Mouse (Mus musculus) heart, adult 2 months (tissue): ENCODE results near the gene Hoxb6. TPM values are rescaled to one million over a fixed set of nuclear protein-coding genes. Genes with fewer than 3 reads are reported as not detected.

Experiments used
- DNase-seq, 2 experiments: peaks; one replicate each; pipeline ENCODE4 v3.0.0; 2021
- H3K27ac ChIP-seq: fragments of 200-600 bp; 2 replicates; pipeline ENCODE4 v1.8.1; 2022
- H3K27me3 ChIP-seq: fragments of 200-500 bp; 2 replicates; pipeline ENCODE4 v1.6.1; 2012; ENCODE audit warnings: mild to moderate bottlenecking, low read length, inconsistent platforms, mixed read lengths; ENCODE audit not compliant: control insufficient read depth, insufficient read depth
- H3K36me3 ChIP-seq: fragments of 200-500 bp; 2 replicates; pipeline ENCODE4 v1.6.1; 2012; ENCODE audit warnings: low read length, inconsistent platforms; ENCODE audit not compliant: control insufficient read depth, insufficient read depth
- H3K4me1 ChIP-seq: fragments of 200-500 bp; 2 replicates; pipeline ENCODE4 v1.6.1; 2011; ENCODE audit warnings: low read length; ENCODE audit not compliant: control insufficient read depth, insufficient read depth
- H3K4me3 ChIP-seq: fragments of 200-600 bp; 2 replicates; pipeline ENCODE4 v1.8.1; 2022
- H3K79me2 ChIP-seq: fragments of 200-500 bp; replicated peaks from 2 replicates; pipeline ENCODE4 v1.6.1; 2012; ENCODE audit warnings: mild to moderate bottlenecking, inconsistent platforms, low read length, moderate library complexity, mixed read lengths; ENCODE audit not compliant: control insufficient read depth, insufficient read depth
- H3K9ac ChIP-seq: fragments of 200-500 bp; 2 replicates; pipeline ENCODE4 v1.6.1; 2012; ENCODE audit warnings: low read depth, mild to moderate bottlenecking, control low read depth, inconsistent platforms, low read length, mixed read lengths
- CTCF ChIP-seq: fragments of 200-600 bp; IDR thresholded peaks from 2 replicates; pipeline ENCODE4 v1.8.1; 2022; ENCODE audit warnings: antibody characterized with exemption, mild to moderate bottlenecking, moderate library complexity
- EP300 ChIP-seq: fragments of 200-500 bp; IDR thresholded peaks from 2 replicates; pipeline ENCODE4 v1.6.1; 2011; ENCODE audit warnings: low read depth, low read length, control low read depth; ENCODE audit not compliant: insufficient read depth
- POLR2A ChIP-seq: fragments of 200-500 bp; IDR thresholded peaks from 2 replicates; pipeline ENCODE4 v1.6.1; 2011; ENCODE audit warnings: mild to moderate bottlenecking, low read depth, low read length, control low read depth; ENCODE audit not compliant: insufficient read depth
- WGBS: fragments of 180-500 bp; shearing (Covaris S2); methylation state at CpG from one replicate; pipeline ENCODE4 v1.1.7; 2018; 5-methylcytosine and 5-hydroxymethylcytosine counted together
- intact Hi-C: fragments of 180-260 bp; cut with DNase I; formaldehyde crosslinking; loops from one replicate; pipeline ENCODE4 v1.15.1; 2025
- polyA plus RNA-seq: library from polyadenylated mRNA; depleted of rRNA; stranded (reverse); fragments of >200 nt; gene quantifications from 2 replicates; pipeline ENCODE4 v1.2.3, GENCODE M21; 2012
- total RNA-seq, 2 experiments: library from RNA; stranded (reverse); gene quantifications; 2 replicates each; pipeline ENCODE4 v1.2.3; 2021

Gene Hoxb6
- total and polyA plus RNA-seq, 3 experiments: not detected

GRCm38 (mm10) chr11:96290705-96291355, 1.4 kb upstream of the Hoxb6 start:
- no peak for DNase-seq
- TF ChIP-seq POLR2A: no peak
- TF ChIP-seq CTCF: no peak
- TF ChIP-seq EP300: no peak
- no peaks in the 10 kb centered on the region for H3K79me2 ChIP-seq
- no peak overlapping the region for H3K9ac ChIP-seq
- no peaks in the 10 kb centered on the region for H3K36me3 ChIP-seq
- intact Hi-C loops: no loop called here
- H3K4me3 ChIP-seq: no peak overlapping the region
- H3K27ac ChIP-seq: no peak overlapping the region
- WGBS: 29% methylated on average over 17 of the region's 17 CpGs
- peaks cover 47% of the 10 kb centered on the region for H3K27me3 ChIP-seq
- no peaks in the 10 kb centered on the region for H3K4me1 ChIP-seq

GRCm38 (mm10) chr11:96292565-96293301, 457 bp downstream of the Hoxb6 start:
- H3K27me3 ChIP-seq: peaks cover 41% of the 10 kb centered on the region
- H3K79me2 ChIP-seq: no peaks in the 10 kb centered on the region
- WGBS: 4% methylated on average over 12 of the region's 12 CpGs
- TF ChIP-seq EP300 (no peak), POLR2A (no peak), CTCF (no peak)
- intact Hi-C loops: no loop called here
- H3K36me3 ChIP-seq: no peaks in the 10 kb centered on the region
- no peak overlapping the region for H3K4me3 ChIP-seq
- no peaks in the 10 kb centered on the region for H3K4me1 ChIP-seq
- H3K27ac ChIP-seq: no peak overlapping the region
- H3K9ac ChIP-seq: no peak overlapping the region
- DNase-seq: no peak

GRCm38 (mm10) chr11:96293302-96293921, 1.1 kb downstream of the Hoxb6 start:
- H3K27ac ChIP-seq: no peak overlapping the region
- WGBS: 6% methylated on average over 22 of the region's 22 CpGs
- no peak overlapping the region for H3K9ac ChIP-seq
- no peak for DNase-seq
- no peaks in the 10 kb centered on the region for H3K36me3 ChIP-seq
- H3K79me2 ChIP-seq: no peaks in the 10 kb centered on the region
- no peak overlapping the region for H3K4me3 ChIP-seq
- peaks cover 40% of the 10 kb centered on the region for H3K27me3 ChIP-seq
- intact Hi-C loops: no loop called here
- no peak for TF ChIP-seq POLR2A
- TF ChIP-seq CTCF: no peak
- TF ChIP-seq EP300: no peak
- no peaks in the 10 kb centered on the region for H3K4me1 ChIP-seq

GRCm38 (mm10) chr11:96294245-96295091, 2.2 kb downstream of the Hoxb6 start:
- WGBS: 2% methylated on average over 32 of the region's 32 CpGs
- H3K79me2 ChIP-seq: no peaks in the 10 kb centered on the region
- H3K9ac ChIP-seq: no peak overlapping the region
- no peaks in the 10 kb centered on the region for H3K4me1 ChIP-seq
- H3K27me3 ChIP-seq: peaks cover 48% of the 10 kb centered on the region
- no peaks in the 10 kb centered on the region for H3K36me3 ChIP-seq
- intact Hi-C loops: loop anchor here (1.0 kb wide), 1 partner anchor 15 kb away; no protein-coding TSS in a partner anchor
- no peak overlapping the region for H3K27ac ChIP-seq
- TF ChIP-seq POLR2A: no peak
- peak; percentile 86 for TF ChIP-seq CTCF
- TF ChIP-seq EP300: no peak
- peak; percentile 54 to 76 for DNase-seq
- no peak overlapping the region for H3K4me3 ChIP-seq

GRCm38 (mm10) chr11:96295092-96295835, 3.0 kb downstream of the Hoxb6 start:
- H3K27me3 ChIP-seq: peaks cover 53% of the 10 kb centered on the region
- no peaks in the 10 kb centered on the region for H3K36me3 ChIP-seq
- H3K27ac ChIP-seq: no peak overlapping the region
- intact Hi-C loops: no loop called here
- no peaks in the 10 kb centered on the region for H3K79me2 ChIP-seq
- no peaks in the 10 kb centered on the region for H3K4me1 ChIP-seq
- TF ChIP-seq EP300 (no peak), POLR2A (no peak), CTCF (no peak)
- no peak overlapping the region for H3K4me3 ChIP-seq
- no peak overlapping the region for H3K9ac ChIP-seq
- WGBS: 3% methylated on average over 30 of the region's 30 CpGs
- DNase-seq: no peak
